Mouse (Mus musculus) WW6 (cell line): ENCODE data around the gene Gpbp1.

Source experiments
- DNase-seq: peaks from one replicate; pipeline ENCODE4 v3.0.0-alpha.2; 2013; ENCODE audit warnings: low read depth, low spot score

The Gpbp1 gene

GRCm38 (mm10) chr13:111467350-111467749 lies 22.6 kb downstream of the Gpbp1 start:
- DNase-seq, result no peak

DNA sequence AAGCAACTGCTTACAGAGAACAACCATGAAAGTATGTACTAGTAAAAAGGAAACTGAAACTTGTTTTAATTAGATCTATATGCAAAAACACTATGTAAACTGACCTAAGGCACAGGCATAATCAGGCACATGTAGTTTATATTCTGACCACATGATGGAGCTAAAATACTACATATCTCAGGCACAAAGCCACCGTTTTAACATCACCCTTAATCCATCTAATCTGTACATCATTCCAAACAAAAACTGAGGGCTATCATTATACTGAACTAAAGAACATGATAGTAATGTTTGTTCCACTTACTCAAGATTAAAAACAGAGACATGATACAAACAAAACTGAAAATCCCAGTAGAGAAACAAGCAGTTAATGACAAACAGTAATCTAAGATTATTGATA lies 28.5 kb downstream of the Gpbp1 start:
- DNase-seq, result no peak

- DNase-seq, result no peak
These were observed 33.1 kb downstream of the Gpbp1 start for GRCm38 (mm10) chr13:111456790-111457189.

- DNase-seq, result no peak
These were observed 45.6 kb downstream of the Gpbp1 start for GRCm38 (mm10) chr13:111444325-111444724.

DNA sequence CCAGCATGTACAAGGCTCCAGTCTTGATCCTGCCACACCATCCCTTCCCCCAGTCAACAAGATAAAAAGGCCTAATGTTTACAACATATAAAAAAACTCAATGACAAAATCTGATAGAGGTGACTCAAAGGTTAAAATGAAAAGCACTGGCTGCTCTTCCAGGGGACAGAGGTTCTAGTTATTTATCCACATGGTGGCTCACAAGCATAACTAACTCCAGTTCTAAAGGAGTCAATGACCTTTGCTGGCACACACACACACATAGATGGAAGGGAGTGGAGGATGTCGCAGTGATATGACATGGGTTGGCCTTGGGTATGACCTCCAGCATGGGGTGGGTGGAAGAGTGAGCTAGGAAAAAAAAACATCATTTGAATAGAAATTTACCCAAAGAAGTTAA lies 58.7 kb downstream of the Gpbp1 start:
- no peak for DNase-seq

- DNase-seq, result no peak
These were observed 68.6 kb downstream of the Gpbp1 start for GRCm38 (mm10) chr13:111421330-111421729.

DNA sequence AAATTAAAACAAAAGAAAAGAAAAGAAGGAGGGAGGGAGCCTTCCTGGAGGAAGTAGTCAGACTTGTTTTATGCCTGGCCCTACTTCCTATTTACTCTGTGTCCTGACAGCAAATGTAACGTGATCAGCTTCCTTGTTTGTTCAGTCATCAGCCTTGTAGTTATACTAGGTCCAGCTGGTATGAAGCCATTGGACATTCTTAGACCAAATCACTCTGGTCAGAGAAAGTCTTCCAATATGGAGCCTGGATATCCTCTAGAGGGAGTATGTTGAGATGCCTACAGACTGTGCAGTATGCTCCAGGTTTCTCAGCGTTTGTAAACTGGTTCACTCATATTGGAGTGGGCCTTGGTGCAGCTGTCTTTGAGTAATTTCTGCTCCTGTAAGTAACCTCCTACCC lies 71.8 kb downstream of the Gpbp1 start:
- DNase-seq, result no peak

DNA sequence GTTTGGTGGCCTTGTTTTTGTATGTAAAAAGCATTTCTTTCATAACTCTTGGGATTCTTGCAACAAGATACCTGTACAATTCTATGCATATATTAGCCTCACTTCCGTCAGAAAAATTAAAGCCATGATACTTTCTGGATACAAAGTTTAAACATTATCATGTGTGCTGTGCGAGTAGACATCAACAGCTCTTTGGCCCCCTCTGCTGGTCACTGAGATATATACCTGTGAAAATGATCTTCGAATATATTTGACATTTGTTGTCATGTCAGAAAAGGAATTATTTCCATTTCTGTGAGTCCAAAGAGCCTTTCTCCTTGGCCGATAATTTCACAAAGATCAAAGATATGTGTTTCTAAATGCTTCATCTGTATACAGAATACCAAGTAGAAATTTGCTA lies 76.8 kb downstream of the Gpbp1 start:
- DNase-seq, result no peak

GRCm38 (mm10) chr13:111410831-111411230 lies 79.1 kb downstream of the Gpbp1 start:
- DNase-seq, result no peak

DNA sequence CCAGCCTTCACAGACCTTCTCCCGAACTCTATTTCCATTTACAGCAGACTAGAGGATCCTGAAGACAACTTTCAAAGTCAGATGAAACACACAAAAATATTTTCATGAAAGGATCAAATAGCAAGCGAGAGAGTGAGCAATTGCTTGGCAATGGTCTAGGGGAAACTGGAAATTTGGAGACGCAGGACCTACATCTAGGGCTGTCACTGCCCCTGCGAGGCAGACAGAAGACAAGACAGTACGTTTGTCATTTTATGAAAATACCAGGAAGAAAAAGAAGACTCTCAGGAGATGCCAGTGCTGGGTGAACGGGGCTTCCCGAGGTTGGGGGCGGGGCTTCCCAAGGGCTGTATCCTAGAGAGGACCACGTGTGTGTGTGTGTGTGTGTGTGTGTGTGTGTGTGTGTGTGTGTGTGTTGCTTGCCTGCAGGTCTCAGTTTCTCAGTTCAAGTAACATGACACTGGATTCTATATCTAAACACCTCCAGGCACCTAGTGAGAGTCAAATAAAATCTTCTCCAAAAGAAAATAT lies 83.0 kb downstream of the Gpbp1 start:
- DNase-seq, result no peak

DNA sequence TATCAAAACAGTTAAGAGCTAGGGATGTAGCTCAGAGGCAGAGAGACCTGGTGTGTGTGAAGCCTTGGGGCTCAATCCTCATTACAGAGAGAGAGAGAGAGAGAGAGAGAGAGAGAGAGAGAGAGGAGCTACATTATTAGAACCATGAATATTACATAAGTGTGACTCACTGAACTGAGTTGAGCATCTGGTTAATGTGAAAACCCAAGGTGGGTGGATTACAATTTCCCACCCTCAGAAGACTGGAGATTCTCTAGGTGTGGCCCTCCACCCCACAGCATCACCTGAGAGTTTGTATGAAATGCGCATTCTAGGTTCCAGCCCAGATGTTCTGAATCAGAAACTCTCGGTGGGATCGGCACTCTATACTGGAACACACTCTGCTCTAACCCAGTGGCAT lies 84.0 kb downstream of the Gpbp1 start:
- DNase-seq, result no peak

GRCm38 (mm10) chr13:111397600-111398151 lies 92.2 kb downstream of the Gpbp1 start:
- no peak for DNase-seq

- DNase-seq, result no peak
These were observed 92.8 kb downstream of the Gpbp1 start for GRCm38 (mm10) chr13:111397061-111397460.

GRCm38 (mm10) chr13:111395528-111395927 lies 94.4 kb downstream of the Gpbp1 start:
- DNase-seq, result no peak

DNA sequence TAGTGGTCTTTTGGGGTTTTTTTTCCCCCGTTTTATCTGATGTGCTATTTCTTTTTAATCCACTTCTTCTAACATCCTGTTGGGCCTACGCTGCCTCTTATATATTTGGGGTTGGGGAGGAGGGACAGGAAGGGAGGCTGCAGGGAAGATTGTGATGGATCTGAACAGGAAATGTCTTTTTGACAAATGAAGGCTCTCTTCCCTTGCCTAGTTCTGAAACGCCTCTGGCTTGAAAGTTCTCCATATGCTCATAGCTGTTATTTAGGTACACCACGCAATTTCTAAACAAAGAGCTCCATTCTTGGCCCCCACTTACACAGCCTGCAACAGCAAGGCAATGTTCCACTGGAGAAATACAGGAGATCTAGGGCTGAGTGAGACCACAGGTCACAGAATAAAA lies 95.0 kb downstream of the Gpbp1 start:
- no peak for DNase-seq

- no peak for DNase-seq
These were observed 95.6 kb downstream of the Gpbp1 start for GRCm38 (mm10) chr13:111394341-111394740.

- no peak for DNase-seq
These were observed 96.5 kb downstream of the Gpbp1 start for GRCm38 (mm10) chr13:111393426-111393825.

DNA sequence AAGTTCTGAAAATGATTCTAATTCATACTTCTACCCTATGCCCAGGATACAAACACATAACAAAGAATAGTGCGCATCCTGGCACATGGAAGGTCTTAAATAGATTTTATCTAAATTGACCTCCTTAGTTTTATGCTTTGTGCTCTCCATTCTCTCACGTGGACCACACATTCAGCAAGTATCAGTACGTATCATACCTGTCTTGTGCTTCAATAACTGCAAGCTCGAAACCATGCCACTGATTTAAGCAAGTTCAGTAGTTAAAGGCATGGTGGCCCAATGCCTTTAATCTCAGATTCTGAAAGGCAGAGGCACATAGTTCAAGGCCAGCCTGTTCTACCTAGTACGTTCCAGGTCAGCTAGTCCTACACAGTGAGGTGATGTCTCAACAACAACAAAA lies 98.5 kb downstream of the Gpbp1 start:
- no peak for DNase-seq

- no peak for DNase-seq
These were observed 98.9 kb downstream of the Gpbp1 start for GRCm38 (mm10) chr13:111391011-111391410.

GRCm38 (mm10) chr13:111384011-111384985 lies 105.6 kb downstream of the Gpbp1 start:
- no peak for DNase-seq
